Mouse (Mus musculus): Measurements from ENCODE around the gene Klrb1a. TPM values are rescaled to one million over a fixed set of nuclear protein-coding genes. Genes with fewer than 3 reads are reported as not detected.
A peak's percentile ranks its signal among the peaks of the same experiment; 100 is the strongest.

Gene Klrb1a
- total RNA-seq, 2 experiments from 2014 or later = 0.81 to 1.8 TPM

- ATAC-seq (ENCODE audit: poor library complexity, severe bottlenecking) = no peak
Observed at GRCm38 (mm10) chr6:128602463-128603201, 20.7 kb downstream of the Klrb1a start.

GRCm38 (mm10) chr6:128602026-128602425, 21.3 kb downstream of the Klrb1a start:
- ATAC-seq (ENCODE audit: poor library complexity, severe bottlenecking) = no peak

- ATAC-seq (ENCODE audit: poor library complexity, severe bottlenecking) = no peak
Observed at GRCm38 (mm10) chr6:128599555-128599954, 23.8 kb downstream of the Klrb1a start.

- no peak for ATAC-seq (ENCODE audit: poor library complexity, severe bottlenecking)
Observed at GRCm38 (mm10) chr6:128598256-128599047, 24.9 kb downstream of the Klrb1a start.

- no peak for ATAC-seq (ENCODE audit: poor library complexity, severe bottlenecking)
Observed at GRCm38 (mm10) chr6:128597121-128597522, 26.2 kb downstream of the Klrb1a start.

GRCm38 (mm10) chr6:128594651-128595050, 28.7 kb downstream of the Klrb1a start:
- ATAC-seq (ENCODE audit: poor library complexity, severe bottlenecking) = no peak

- no peak for ATAC-seq (ENCODE audit: poor library complexity, severe bottlenecking)
Observed at GRCm38 (mm10) chr6:128589426-128589825, 33.9 kb downstream of the Klrb1a start.

- ATAC-seq (ENCODE audit: poor library complexity, severe bottlenecking) = no peak
Observed at GRCm38 (mm10) chr6:128587619-128588018, 35.7 kb downstream of the Klrb1a start.

GRCm38 (mm10) chr6:128585642-128586245, 37.6 kb downstream of the Klrb1a start:
- peak; percentile 27; the same call in 1 of the 2 replicates for ATAC-seq (ENCODE audit: poor library complexity, severe bottlenecking)

- 0 out of 2 replicates have a peak, but pooled peaks have one; percentile 30 for ATAC-seq (ENCODE audit: poor library complexity, severe bottlenecking)
Observed at GRCm38 (mm10) chr6:128584070-128584660, 39.2 kb downstream of the Klrb1a start.

GRCm38 (mm10) chr6:128581508-128581907, 41.8 kb downstream of the Klrb1a start, which contains the start of gene A2ml1:
Gene A2ml1 (minus strand): TSS chr6:128581608.
- ATAC-seq (ENCODE audit: poor library complexity, severe bottlenecking) = no peak

- ATAC-seq (ENCODE audit: poor library complexity, severe bottlenecking) = no peak
Observed at GRCm38 (mm10) chr6:128577301-128577700, 46.0 kb downstream of the Klrb1a start.

- no peak for ATAC-seq (ENCODE audit: poor library complexity, severe bottlenecking)
Observed at GRCm38 (mm10) chr6:128566589-128566988, 56.7 kb downstream of the Klrb1a start.

Other genes starting within 250 kb of the Klrb1a start
- gene Tex52, start 248.1 kb downstream of the Klrb1a start, total RNA-seq (2015) = 0.09 and 0.18 TPM in 2 replicates
- not detected in 2 replicates for gene Tex52, start 248.1 kb downstream of the Klrb1a start, total RNA-seq (2017)
- not detected in 2 replicates for gene Gm44596, start 248.0 kb downstream of the Klrb1a start, total RNA-seq (2015)
- not detected in 2 replicates for gene Gm44596, start 248.0 kb downstream of the Klrb1a start, total RNA-seq (2017)
- gene Nrip2, start 224.2 kb downstream of the Klrb1a start, total RNA-seq (2015) = not detected in 2 replicates
- gene Nrip2, start 224.2 kb downstream of the Klrb1a start, total RNA-seq (2017) = 0.15 TPM in 1 of 2 replicates, not detected in the other
- 6.4 and 6.8 TPM in 2 replicates for gene Itfg2, start 198.6 kb downstream of the Klrb1a start, total RNA-seq (2015)
- 6.2 and 14.1 TPM in 2 replicates for gene Itfg2, start 198.6 kb downstream of the Klrb1a start, total RNA-seq (2017)
- 34.6 and 38.1 TPM in 2 replicates for gene Fkbp4, start 184.9 kb downstream of the Klrb1a start, total RNA-seq (2015)
- 93.1 and 95.7 TPM in 2 replicates for gene Fkbp4, start 184.9 kb downstream of the Klrb1a start, total RNA-seq (2017)
- gene Pzp, start 96.8 kb downstream of the Klrb1a start, total RNA-seq (2015) = not detected in 2 replicates
- not detected in 2 replicates for gene Pzp, start 96.8 kb downstream of the Klrb1a start, total RNA-seq (2017)
- gene A2ml1, start 41.9 kb downstream of the Klrb1a start, total RNA-seq (2015) = not detected in 2 replicates
- not detected in 2 replicates for gene A2ml1, start 41.9 kb downstream of the Klrb1a start, total RNA-seq (2017)
- gene Clec2h, start 38.9 kb upstream of the Klrb1a start, total RNA-seq (2015) = not detected in 2 replicates
- gene Clec2h, start 38.9 kb upstream of the Klrb1a start, total RNA-seq (2017) = not detected in 2 replicates
- gene Klrb1, start 99.5 kb upstream of the Klrb1a start, total RNA-seq (2015) = 0.62 TPM in 1 of 2 replicates, not detected in the other
- gene Klrb1, start 99.5 kb upstream of the Klrb1a start, total RNA-seq (2017) = 0.26 and 0.73 TPM in 2 replicates
- gene Klrb1c, start 165.7 kb upstream of the Klrb1a start, total RNA-seq (2015) = 4.7 and 10.0 TPM in 2 replicates
- gene Klrb1c, start 165.7 kb upstream of the Klrb1a start, total RNA-seq (2017) = 6.8 and 8.4 TPM in 2 replicates
- 2.7 TPM in 1 of 2 replicates, not detected in the other for gene Gm44511, start 202.8 kb upstream of the Klrb1a start, total RNA-seq (2015)
- gene Gm44511, start 202.8 kb upstream of the Klrb1a start, total RNA-seq (2017) = 3.4 TPM in 1 of 2 replicates, not detected in the other
- gene Klrb1b, start 202.8 kb upstream of the Klrb1a start, total RNA-seq (2015) = 4.5 and 11.2 TPM in 2 replicates
- gene Klrb1b, start 202.8 kb upstream of the Klrb1a start, total RNA-seq (2017) = 2.6 and 3.6 TPM in 2 replicates

All from megakaryocyte, adult 5-6 weeks (primary cell).